Mouse (Mus musculus) inflammation-experienced regulatory T-cells, adult 6 months (primary cell): ENCODE data around the gene Noto. TPM values are rescaled to one million over a fixed set of nuclear protein-coding genes. Genes with fewer than 3 reads are reported as not detected.
A peak's percentile ranks its signal among the peaks of the same experiment; 100 is the strongest.

ENCODE experiments used
- ATAC-seq: one replicate; pipeline ENCODE4 v1.8.0; 2017
- polyA plus RNA-seq, 3 experiments: library from polyadenylated mRNA; unstranded; fragments of 100-300 nt; shearing (Covaris generic); gene quantifications; one replicate each; pipeline ENCODE4 v1.2.1; 2017

The Noto gene
- polyA plus RNA-seq = under 1 TPM in 1 of 3 experiments, not detected in 2; 0.38 TPM

- no peak for ATAC-seq
Observed at GRCm38 (mm10) chr6:85423836-85424379, at the start of gene Noto. Gene Noto, plus strand, starts transcription at chr6:85423886.

GRCm38 (mm10) chr6:85373951-85374733 is 49.5 kb upstream of the Noto start, which contains the start of gene Rab11fip5:
Gene Rab11fip5, minus strand, starts transcription at chr6:85374634.
- peak; percentile 18 for ATAC-seq

GRCm38 (mm10) chr6:85374734-85375114 is 49.0 kb upstream of the Noto start:
- ATAC-seq = peak; percentile 99

GRCm38 (mm10) chr6:85377066-85377734 is 46.5 kb upstream of the Noto start:
- ATAC-seq = no peak

GRCm38 (mm10) chr6:85377876-85378275 is 45.8 kb upstream of the Noto start:
- ATAC-seq = no peak

- no peak for ATAC-seq
Observed at GRCm38 (mm10) chr6:85378629-85379028, 45.1 kb upstream of the Noto start.

- peak; percentile 75 for ATAC-seq
Observed at GRCm38 (mm10) chr6:85380201-85380900, 43.3 kb upstream of the Noto start.

GRCm38 (mm10) chr6:85380901-85381647 is 42.6 kb upstream of the Noto start:
- no peak for ATAC-seq

- no peak for ATAC-seq
Observed at GRCm38 (mm10) chr6:85381648-85382020, 42.1 kb upstream of the Noto start.

- no peak for ATAC-seq
Observed at GRCm38 (mm10) chr6:85382791-85383190, 40.9 kb upstream of the Noto start.

GRCm38 (mm10) chr6:85388608-85389007 is 35.1 kb upstream of the Noto start:
- ATAC-seq = no peak

- peak; percentile 74 for ATAC-seq
Observed at GRCm38 (mm10) chr6:85391803-85392202, 31.9 kb upstream of the Noto start.

- no peak for ATAC-seq
Observed at GRCm38 (mm10) chr6:85395360-85395759, 28.3 kb upstream of the Noto start.

- no peak for ATAC-seq
Observed at GRCm38 (mm10) chr6:85397165-85397564, 26.5 kb upstream of the Noto start.

- ATAC-seq = no peak
Observed at GRCm38 (mm10) chr6:85399715-85400114, 24.0 kb upstream of the Noto start.

GRCm38 (mm10) chr6:85402613-85403012 is 21.1 kb upstream of the Noto start:
- ATAC-seq = no peak

- ATAC-seq = no peak
Observed at GRCm38 (mm10) chr6:85403039-85403438, 20.6 kb upstream of the Noto start.

GRCm38 (mm10) chr6:85409003-85409402 is 14.7 kb upstream of the Noto start:
- ATAC-seq = no peak

- ATAC-seq = peak; percentile 54
Observed at GRCm38 (mm10) chr6:85410771-85411273, 12.9 kb upstream of the Noto start.

- ATAC-seq = no peak
Observed at GRCm38 (mm10) chr6:85415829-85416228, 7.9 kb upstream of the Noto start.

- no peak for ATAC-seq
Observed at GRCm38 (mm10) chr6:85419150-85419549, 4.5 kb upstream of the Noto start.

GRCm38 (mm10) chr6:85431274-85431841 is 7.7 kb downstream of the Noto start:
- no peak for ATAC-seq
